In genomic region chr1:38237027-38237787, GRCm38 (mm10) we compare ENCODE assay signal across 25 mouse cellular contexts.
A peak's percentile ranks its signal among the peaks of the same experiment; 100 is the strongest.
DNase-seq lines count a peak whose midpoint lies in the region; ATAC-seq and TF ChIP-seq lines count a peak whose summit lies in the region.
"Had no signal": no experiment of that assay in that cellular context is flagged by ENCODE, and none has a peak within 500 bp of the region (broad histone marks: within the 10 kb centered on the region; RNA-seq: fewer than 3 reads in every experiment).

No protein-coding gene starts in this region.

- H3K4me3 ChIP-seq in hindbrain, embryonic 12.5 days = no peak overlapping the region
- H3K4me3 ChIP-seq in hindbrain, postnatal 0 days (ENCODE audit: low read length) = no peak overlapping the region
- no peak overlapping the region for H3K4me3 ChIP-seq in midbrain, embryonic 11.5 days (ENCODE audit: low read depth, low read length)
- H3K4me3 ChIP-seq in midbrain, embryonic 15.5 days = no peak overlapping the region
- H3K4me3 ChIP-seq in neural tube, embryonic 15.5 days (replicated peaks) = no peak overlapping the region
- H3K4me3 ChIP-seq: embryonic facial prominence, embryonic 10.5 days; embryonic facial prominence, embryonic 15.5 days; forebrain, embryonic 12.5 days; heart, embryonic 13.5 days; intestine, embryonic 15.5 days; liver, embryonic 15.5 days; stomach, embryonic 15.5 days had no signal

- no peaks in the 10 kb centered on the region for H3K27me3 ChIP-seq in hindbrain, embryonic 12.5 days
- no peaks in the 10 kb centered on the region for H3K27me3 ChIP-seq in hindbrain, postnatal 0 days (ENCODE audit: insufficient read depth, low read length)
- H3K27me3 ChIP-seq in midbrain, embryonic 11.5 days (ENCODE audit: control insufficient read depth, insufficient read depth, low read length) = no peaks in the 10 kb centered on the region
- no peaks in the 10 kb centered on the region for H3K27me3 ChIP-seq in midbrain, embryonic 15.5 days (replicated peaks)
- no peaks in the 10 kb centered on the region for H3K27me3 ChIP-seq in neural tube, embryonic 15.5 days (replicated peaks)
- H3K27me3 ChIP-seq: embryonic facial prominence, embryonic 15.5 days; forebrain, embryonic 12.5 days; intestine, embryonic 15.5 days; liver, embryonic 15.5 days; stomach, embryonic 15.5 days had no signal

- H3K36me3 ChIP-seq in hindbrain, embryonic 12.5 days = no peaks in the 10 kb centered on the region
- no peaks in the 10 kb centered on the region for H3K36me3 ChIP-seq in hindbrain, postnatal 0 days (ENCODE audit: insufficient read depth, low read length)
- no peaks in the 10 kb centered on the region for H3K36me3 ChIP-seq in midbrain, embryonic 11.5 days (ENCODE audit: control insufficient read depth, insufficient read depth, low read length)
- no peaks in the 10 kb centered on the region for H3K36me3 ChIP-seq in midbrain, embryonic 15.5 days (replicated peaks)
- H3K36me3 ChIP-seq in neural tube, embryonic 15.5 days = no peaks in the 10 kb centered on the region
- H3K36me3 ChIP-seq: embryonic facial prominence, embryonic 10.5 days; embryonic facial prominence, embryonic 15.5 days; forebrain, embryonic 12.5 days; heart, embryonic 13.5 days; intestine, embryonic 15.5 days; liver, embryonic 15.5 days; stomach, embryonic 15.5 days had no signal

- peak overlapping the region; percentile 24; the same call in 1 of the 2 replicates for H3K27ac ChIP-seq in hindbrain, embryonic 12.5 days
- H3K27ac ChIP-seq in hindbrain, postnatal 0 days = no peak overlapping the region
- H3K27ac ChIP-seq in midbrain, embryonic 11.5 days (ENCODE audit: low read depth, low read length) = no peak overlapping the region
- H3K27ac ChIP-seq in midbrain, embryonic 15.5 days = no peak overlapping the region
- H3K27ac ChIP-seq in neural tube, embryonic 15.5 days (replicated peaks) = peak overlapping the region; percentile 37; the same call in 1 of the 2 replicates
- H3K27ac ChIP-seq: embryonic facial prominence, embryonic 10.5 days; embryonic facial prominence, embryonic 15.5 days; forebrain, embryonic 12.5 days; heart, embryonic 13.5 days; intestine, embryonic 15.5 days; liver, embryonic 15.5 days; stomach, embryonic 15.5 days had no signal

- no peak for DNase-seq in hindbrain, postnatal 0 days (ENCODE audit: low spot score)
- peak; percentile 66 for DNase-seq in midbrain, embryonic 11.5 days (ENCODE audit: low spot score, missing footprints)
- DNase-seq in A20 (ENCODE audit: low read depth, low spot score) = peak; percentile 74
- no peak for DNase-seq in thymus, postnatal 25 days
- DNase-seq: adrenal gland, postnatal 10 days; cerebellum, adult 8-10 months; cerebellum, postnatal 25 days; forebrain, postnatal 0 days; heart, postnatal 10 days; kidney, adult 2 months; layer of hippocampus, postnatal 36 days; left cerebral cortex, postnatal 4 days; lung, embryonic 14.5 days; lung, postnatal 14 days had no signal

- H3K4me1 ChIP-seq in hindbrain, embryonic 12.5 days = 0 out of 2 replicates have a peak, but pooled peaks cover 2% of the 10 kb centered on the region
- no peaks in the 10 kb centered on the region for H3K4me1 ChIP-seq in hindbrain, postnatal 0 days (ENCODE audit: insufficient read depth, low read length)
- H3K4me1 ChIP-seq in midbrain, embryonic 11.5 days (ENCODE audit: control insufficient read depth, insufficient read depth, low read length) = no peaks in the 10 kb centered on the region
- H3K4me1 ChIP-seq in midbrain, embryonic 15.5 days = no peaks in the 10 kb centered on the region
- peaks cover 8% of the 10 kb centered on the region; the same call in 1 of the 2 replicates for H3K4me1 ChIP-seq in neural tube, embryonic 15.5 days
- H3K4me1 ChIP-seq: forebrain, embryonic 12.5 days; stomach, embryonic 15.5 days had no signal

- no peak for TF ChIP-seq CTCF in hindbrain, postnatal 0 days (IDR thresholded peaks at IDR 0.05; ENCODE audit: low read depth)

- no peak overlapping the region for H3K4me2 ChIP-seq in hindbrain, embryonic 12.5 days (replicated peaks)
- no peak overlapping the region for H3K4me2 ChIP-seq in hindbrain, postnatal 0 days (ENCODE audit: low read depth, low read length)
- no peak overlapping the region for H3K4me2 ChIP-seq in midbrain, embryonic 11.5 days
- no peak overlapping the region for H3K4me2 ChIP-seq in midbrain, embryonic 15.5 days
- no peak overlapping the region for H3K4me2 ChIP-seq in neural tube, embryonic 15.5 days
- H3K4me2 ChIP-seq: embryonic facial prominence, embryonic 15.5 days; forebrain, embryonic 12.5 days; heart, embryonic 13.5 days; intestine, embryonic 15.5 days; liver, embryonic 15.5 days; lung, embryonic 14.5 days; stomach, embryonic 15.5 days had no signal

- H3K9me3 ChIP-seq in hindbrain, embryonic 12.5 days (replicated peaks) = no peaks in the 10 kb centered on the region
- H3K9me3 ChIP-seq in hindbrain, postnatal 0 days (ENCODE audit: low read length) = no peaks in the 10 kb centered on the region
- no peaks in the 10 kb centered on the region for H3K9me3 ChIP-seq in midbrain, embryonic 11.5 days (ENCODE audit: control insufficient read depth, low read length)
- H3K9me3 ChIP-seq in midbrain, embryonic 15.5 days = no peaks in the 10 kb centered on the region
- no peaks in the 10 kb centered on the region for H3K9me3 ChIP-seq in neural tube, embryonic 15.5 days (replicated peaks)
- H3K9me3 ChIP-seq: embryonic facial prominence, embryonic 10.5 days; embryonic facial prominence, embryonic 15.5 days; forebrain, embryonic 12.5 days; heart, embryonic 13.5 days; intestine, embryonic 15.5 days; liver, embryonic 15.5 days; stomach, embryonic 15.5 days had no signal

- ATAC-seq in hindbrain, embryonic 12.5 days (ENCODE audit: low FRiP score) = no peak
- no peak for ATAC-seq in hindbrain, postnatal 0 days
- no peak for ATAC-seq in midbrain, embryonic 11.5 days (ENCODE audit: low FRiP score)
- ATAC-seq in midbrain, embryonic 15.5 days (replicated peaks) = no peak
- no peak for ATAC-seq in neural tube, embryonic 15.5 days (ENCODE audit: low FRiP score)
- ATAC-seq: CD4-positive, CD25-positive, alpha-beta regulatory T cell, adult 4 months; intestine, embryonic 15.5 days had no signal

- H3K9ac ChIP-seq in hindbrain, embryonic 12.5 days = no peak overlapping the region
- no peak overlapping the region for H3K9ac ChIP-seq in hindbrain, postnatal 0 days (replicated peaks; ENCODE audit: low read length)
- no peak overlapping the region; the same call in 1 of the 2 replicates for H3K9ac ChIP-seq in midbrain, embryonic 11.5 days (ENCODE audit: low read length)
- H3K9ac ChIP-seq in midbrain, embryonic 15.5 days = no peak overlapping the region
- no peak overlapping the region for H3K9ac ChIP-seq in neural tube, embryonic 15.5 days (replicated peaks)
- H3K9ac ChIP-seq: embryonic facial prominence, embryonic 15.5 days; forebrain, embryonic 12.5 days; forebrain, postnatal 0 days; heart, embryonic 13.5 days; intestine, embryonic 15.5 days; liver, embryonic 15.5 days; lung, embryonic 14.5 days; stomach, embryonic 15.5 days had no signal

- 68% methylated on average over 7 of the region's 7 CpGs for WGBS in hindbrain, embryonic 12.5 days
- WGBS in hindbrain, postnatal 0 days = 77% methylated on average over 7 of the region's 7 CpGs
- WGBS in midbrain, embryonic 11.5 days = 86% methylated on average over 7 of the region's 7 CpGs
- WGBS in midbrain, embryonic 15.5 days = 68% methylated on average over 7 of the region's 7 CpGs
- WGBS in neural tube, embryonic 15.5 days = 61% methylated on average over 7 of the region's 7 CpGs

Comparison
In these comparisons a context has a peak if more than half of its experiments do, and no peak if none do; other contexts are left out.
1. H3K27ac ChIP-seq: peak in hindbrain, embryonic 12.5 days (single experiment) and neural tube, embryonic 15.5 days (single experiment); none in hindbrain, postnatal 0 days (single experiment), midbrain, embryonic 11.5 days (single experiment) and midbrain, embryonic 15.5 days (single experiment).
2. DNase-seq: peak in midbrain, embryonic 11.5 days (single experiment) and A20 (single experiment); none in hindbrain, postnatal 0 days (single experiment) and thymus, postnatal 25 days (single experiment).